Mouse (Mus musculus) gastrocnemius, adult 8-10 months (tissue): Measurements from ENCODE around the gene Rims1. TPM values are rescaled to one million over a fixed set of nuclear protein-coding genes. Genes with fewer than 3 reads are reported as not detected.

Experiments
- DNase-seq, 2 experiments: peaks; one replicate each; pipeline ENCODE4 v3.0.0; 2022; ENCODE audit warnings: low spot score in 2 of 2
- total RNA-seq, 4 experiments: library from RNA; stranded (reverse); gene quantifications; 2 replicates each; pipeline ENCODE4 v1.2.4; 2022

Gene Rims1
- total RNA-seq, 4 experiments from 2014 or later, result 0.13 to 0.36 (median 0.21) TPM

DNA sequence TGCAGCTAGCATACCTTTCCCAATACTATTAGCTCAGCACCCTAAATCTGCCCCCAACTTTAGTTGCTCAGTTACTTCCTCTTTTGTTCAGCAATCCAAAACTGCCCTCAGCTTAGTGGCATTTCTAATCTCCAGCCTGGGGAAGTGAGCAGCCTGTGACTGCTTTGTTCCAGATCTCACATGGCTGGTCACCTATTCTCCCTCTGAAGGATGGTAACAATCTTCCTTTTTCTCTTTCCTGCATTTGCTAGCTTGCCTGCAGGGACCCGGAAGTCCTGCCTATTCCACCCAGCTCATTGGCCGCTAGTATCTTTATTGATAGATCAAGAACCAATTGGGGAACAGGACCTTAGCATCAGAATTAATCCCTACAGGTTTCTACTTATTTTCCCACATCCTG lies 551.5 kb downstream of the Rims1 start:
- no peak for DNase-seq

DNA sequence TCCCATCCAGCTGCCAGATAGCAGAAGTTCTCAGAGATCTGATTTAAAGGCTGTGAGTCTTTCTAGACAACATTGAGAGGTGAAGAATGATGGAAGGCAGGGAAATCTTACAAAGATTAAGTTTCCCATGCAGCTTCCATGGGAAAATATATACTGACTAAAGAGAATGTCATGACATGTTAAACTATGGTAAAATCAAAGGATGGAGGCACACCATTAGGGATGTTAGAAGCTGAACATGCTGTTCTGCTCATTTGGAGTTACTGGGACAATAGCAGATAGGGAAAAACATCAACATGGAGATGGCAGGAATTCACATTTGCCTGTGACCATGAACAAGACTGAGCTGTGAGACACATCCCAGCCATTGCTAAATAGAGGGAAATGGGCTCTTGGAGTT lies 552.9 kb downstream of the Rims1 start:
- no peak for DNase-seq

- DNase-seq, result no peak
These were observed 556.9 kb downstream of the Rims1 start for GRCm38 (mm10) chr1:22248898-22249386.

DNA sequence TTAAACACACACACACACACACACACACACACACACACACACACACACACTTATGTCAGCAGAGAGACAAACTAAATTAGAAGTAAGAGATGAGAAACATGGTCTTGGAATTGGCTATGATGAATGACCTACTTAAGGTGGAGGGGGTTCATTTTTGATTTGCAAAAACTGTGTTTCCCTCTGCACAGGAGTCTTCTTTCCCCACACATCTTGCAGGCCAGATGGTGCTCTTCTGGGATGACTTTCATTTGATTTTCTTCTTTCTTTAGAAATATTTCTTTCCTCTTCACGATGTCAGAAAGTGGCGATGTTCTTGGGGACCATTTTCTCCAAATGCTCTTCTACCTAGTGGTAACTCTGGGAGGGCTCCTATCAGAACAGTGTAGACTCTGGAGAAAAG lies 560.0 kb downstream of the Rims1 start:
- no peak for DNase-seq
